Comparison of ENCODE assay signal across 25 mouse cellular contexts in the genomic region with DNA sequence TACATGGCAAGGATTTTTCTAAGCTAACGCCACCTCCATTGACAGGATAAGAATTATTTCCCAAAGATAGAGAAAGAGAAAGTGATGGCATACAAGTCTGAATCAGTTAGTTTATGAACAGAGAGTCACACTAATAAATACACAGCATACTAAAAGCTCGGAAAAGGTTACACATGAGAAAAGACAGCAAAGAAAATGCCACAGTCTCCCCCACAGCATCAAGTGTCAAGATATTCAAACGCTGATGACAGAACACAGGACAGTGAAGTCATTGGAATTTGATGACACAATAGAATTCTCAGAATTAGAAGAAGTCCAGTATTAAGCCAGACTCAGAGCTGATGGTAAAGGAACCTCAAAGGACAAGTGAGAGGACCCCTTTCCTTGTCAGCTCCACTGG. TPM values are rescaled to one million over a fixed set of nuclear protein-coding genes. Genes with fewer than 3 reads are reported as not detected.
"Had no signal": no experiment of that assay in that cellular context is flagged by ENCODE, and none has a peak within 500 bp of the region (broad histone marks: within the 10 kb centered on the region; RNA-seq: fewer than 3 reads in every experiment).

A gene (plus strand): TSS at position 301 of the 400 bp plus-strand sequence.

- H3K36me3 ChIP-seq: neural tube, embryonic 12.5 days; neural tube, embryonic 13.5 days; neural tube, embryonic 15.5 days; stomach, embryonic 15.5 days had no signal

- H3K4me1 ChIP-seq: neural tube, embryonic 12.5 days; neural tube, embryonic 13.5 days; neural tube, embryonic 15.5 days; stomach, embryonic 15.5 days had no signal

- DNase-seq: retina, postnatal 1 day; right cerebral cortex, adult 18-20 months; right cerebral cortex, postnatal 14 days; right cerebral cortex, postnatal 25 days; right cerebral cortex, postnatal 4 days; spleen, adult 18-20 months; thymus, adult 18-20 months; thymus, adult 2 months; thymus, postnatal 14 days; thymus, postnatal 25 days; thymus, postnatal 36 days; thymus, postnatal 4 days had no signal

- H3K4me3 ChIP-seq: neural tube, embryonic 12.5 days; neural tube, embryonic 13.5 days; neural tube, embryonic 15.5 days; stomach, embryonic 15.5 days had no signal

- H3K27ac ChIP-seq: neural tube, embryonic 12.5 days; neural tube, embryonic 13.5 days; neural tube, embryonic 15.5 days; stomach, embryonic 15.5 days; stomach, postnatal 0 days had no signal

- H3K27me3 ChIP-seq: neural tube, embryonic 12.5 days; neural tube, embryonic 13.5 days; neural tube, embryonic 15.5 days; stomach, embryonic 15.5 days had no signal

RNA-seq across cellular contexts. Expression of the gene that starts here (rescaled TPM):
- polyA plus RNA-seq: neural tube, embryonic 11.5 days; neural tube, embryonic 12.5 days; neural tube, embryonic 13.5 days; neural tube, embryonic 14.5 days; neural tube, embryonic 15.5 days; small intestine, adult 2 months; spleen, adult 2 months; stomach, embryonic 14.5 days; stomach, embryonic 15.5 days; stomach, embryonic 16.5 days; stomach, postnatal 0 days; thymus, adult 2 months; thymus, postnatal 0 days; urinary bladder, adult 2 months had no signal
